Mouse (Mus musculus): ENCODE data around the gene Cpeb2. TPM values are rescaled to one million over a fixed set of nuclear protein-coding genes. Genes with fewer than 3 reads are reported as not detected.

Gene Cpeb2
- total and polyA plus RNA-seq, 2 experiments from 2014 or later, result 5.8 to 10.7 TPM

DNA sequence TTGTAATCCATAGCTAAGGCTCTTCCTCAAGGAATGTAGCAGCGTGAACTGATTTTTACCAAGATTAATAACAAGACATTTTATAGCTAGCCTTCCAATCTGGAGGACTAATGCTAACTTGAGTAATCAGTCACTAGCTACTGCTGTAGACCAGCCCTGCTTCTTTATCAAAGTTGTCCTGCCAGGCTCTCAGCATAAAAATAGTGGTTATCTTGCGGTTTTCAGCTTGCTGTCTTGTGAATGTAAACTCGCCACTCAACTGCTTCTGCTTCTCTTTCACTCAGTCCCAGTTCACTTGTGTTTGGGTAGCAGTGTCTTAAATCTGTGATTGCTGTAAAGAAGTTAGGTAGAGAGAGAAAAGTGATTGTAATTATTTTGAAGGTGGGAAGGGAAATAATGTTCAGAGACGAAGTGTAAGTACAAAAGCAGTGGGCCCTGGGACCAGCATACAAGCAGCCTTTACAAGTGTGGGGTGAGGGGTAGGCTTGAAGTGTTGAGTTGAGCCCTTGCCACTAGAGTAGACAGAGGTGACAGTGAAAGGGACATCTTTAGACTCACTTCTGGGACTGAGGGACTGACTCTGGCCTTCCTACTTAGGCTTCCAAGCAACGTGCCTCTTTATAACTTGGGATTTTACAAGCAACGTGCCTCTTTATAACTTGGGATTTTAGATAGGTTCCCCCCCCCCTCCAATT lies 6.3 kb downstream of the Cpeb2 start:
- ATAC-seq (ENCODE audit: insufficient read depth, low read depth) (peak; percentile 63), DNase-seq (ENCODE audit: low spot score) (peak; percentile 50)
- H3K4me2 ChIP-seq (ENCODE audit: low read depth, low read length), result peak overlapping the region; percentile 40; the same call in 1 of the 2 replicates
- H3K27ac ChIP-seq (ENCODE audit: low read depth), result peak overlapping the region; percentile 83
- TF ChIP-seq EP300 (IDR thresholded peaks at IDR 0.05; ENCODE audit: low read depth), result no peak
- no peak for TF ChIP-seq CTCF (IDR thresholded peaks at IDR 0.05; ENCODE audit: low read depth)
- no peaks in the 10 kb centered on the region for H3K9me3 ChIP-seq (replicated peaks; ENCODE audit: control insufficient read depth, low read length)
- peak overlapping the region; percentile 15; the same call in 1 of the 2 replicates for H3K4me3 ChIP-seq (ENCODE audit: low read depth, low read length)
- 33% methylated on average over 6 of the region's 6 CpGs for WGBS
- 0 out of 2 replicates have a peak, but pooled peaks cover 4% of the 10 kb centered on the region for H3K36me3 ChIP-seq (replicated peaks; ENCODE audit: control insufficient read depth, insufficient read depth, low read length)
- H3K9ac ChIP-seq (replicated peaks; ENCODE audit: low read depth, low read length), result no peak overlapping the region; the same call in 1 of the 2 replicates
- H3K4me1 ChIP-seq (ENCODE audit: control insufficient read depth, insufficient read depth), result peaks cover 3% of the 10 kb centered on the region; the same call in 1 of the 2 replicates
- H3K27me3 ChIP-seq (ENCODE audit: control insufficient read depth, insufficient read depth, low read length), result no peaks in the 10 kb centered on the region

DNA sequence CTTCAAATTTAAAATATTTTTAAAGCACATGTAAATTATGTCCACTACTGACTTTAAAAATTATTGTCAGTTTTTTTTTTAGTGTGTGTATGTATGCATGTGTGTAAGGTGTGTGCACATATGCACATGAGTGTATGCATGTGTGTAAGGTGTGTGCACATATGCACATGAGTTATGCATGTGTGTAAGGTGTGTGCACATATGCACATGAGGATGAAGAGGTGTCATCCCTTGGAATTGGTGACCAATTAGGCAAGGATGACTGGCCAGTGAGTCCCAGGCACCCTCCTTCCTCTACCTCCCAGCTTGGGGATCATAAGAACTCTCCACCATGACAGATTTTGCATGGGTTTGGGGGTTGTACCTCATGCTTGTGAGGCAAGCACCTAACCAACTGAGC lies 7.8 kb downstream of the Cpeb2 start:
- Histone ChIP-seq H3K27ac (ENCODE audit: low read depth) (no peak overlapping the region), H3K9ac (replicated peaks; ENCODE audit: low read depth, low read length) (no peak overlapping the region), H3K4me1 (ENCODE audit: control insufficient read depth, insufficient read depth) (peaks cover 3% of the 10 kb centered on the region; the same call in 1 of the 2 replicates), H3K36me3 (replicated peaks; ENCODE audit: control insufficient read depth, insufficient read depth, low read length) (peaks cover 12% of the 10 kb centered on the region; the same call in 1 of the 2 replicates), H3K9me3 (replicated peaks; ENCODE audit: control insufficient read depth, low read length) (no peaks in the 10 kb centered on the region), H3K4me2 (ENCODE audit: low read depth, low read length) (no peak overlapping the region), H3K4me3 (ENCODE audit: low read depth, low read length) (no peak overlapping the region), H3K27me3 (ENCODE audit: control insufficient read depth, insufficient read depth, low read length) (no peaks in the 10 kb centered on the region)
- TF ChIP-seq CTCF (IDR thresholded peaks at IDR 0.05; ENCODE audit: low read depth) (no peak), EP300 (IDR thresholded peaks at IDR 0.05; ENCODE audit: low read depth) (no peak)
- ATAC-seq (ENCODE audit: insufficient read depth, low read depth) (no peak), DNase-seq (ENCODE audit: low spot score) (no peak)

DNA sequence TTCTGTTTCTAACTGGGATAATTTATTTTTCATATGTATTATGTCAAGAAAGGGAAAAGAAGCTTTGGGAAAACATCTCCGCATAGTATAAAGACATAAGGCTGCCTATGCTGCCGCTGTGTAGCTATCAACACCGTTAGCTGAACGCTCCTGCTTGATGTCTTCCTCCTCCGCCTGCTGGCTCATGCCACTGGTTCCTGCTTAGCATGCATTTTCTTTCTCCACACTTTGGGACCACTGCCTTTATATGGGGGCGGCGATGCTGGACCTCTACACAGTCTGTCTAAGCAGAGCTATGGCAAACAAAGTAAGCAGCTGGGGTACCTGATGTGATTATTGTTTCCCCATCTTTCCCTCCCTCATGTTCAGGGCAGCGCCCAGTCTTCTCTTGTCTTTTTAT lies 13.3 kb downstream of the Cpeb2 start:
- Histone ChIP-seq H3K27me3 (ENCODE audit: control insufficient read depth, insufficient read depth, low read length) (no peaks in the 10 kb centered on the region), H3K36me3 (replicated peaks; ENCODE audit: control insufficient read depth, insufficient read depth, low read length) (peaks cover 23% of the 10 kb centered on the region; the same call in 1 of the 2 replicates), H3K9me3 (replicated peaks; ENCODE audit: control insufficient read depth, low read length) (no peaks in the 10 kb centered on the region), H3K4me3 (ENCODE audit: low read depth, low read length) (no peak overlapping the region), H3K27ac (ENCODE audit: low read depth) (no peak overlapping the region), H3K9ac (replicated peaks; ENCODE audit: low read depth, low read length) (no peak overlapping the region), H3K4me1 (ENCODE audit: control insufficient read depth, insufficient read depth) (peaks cover 13% of the 10 kb centered on the region), H3K4me2 (ENCODE audit: low read depth, low read length) (no peak overlapping the region)
- TF ChIP-seq EP300 (IDR thresholded peaks at IDR 0.05; ENCODE audit: low read depth), result no peak
- no peak for TF ChIP-seq CTCF (IDR thresholded peaks at IDR 0.05; ENCODE audit: low read depth)
- ATAC-seq (ENCODE audit: insufficient read depth, low read depth) (no peak), DNase-seq (ENCODE audit: low spot score) (no peak)
- 72% methylated on average over 8 of the region's 8 CpGs for WGBS

DNA sequence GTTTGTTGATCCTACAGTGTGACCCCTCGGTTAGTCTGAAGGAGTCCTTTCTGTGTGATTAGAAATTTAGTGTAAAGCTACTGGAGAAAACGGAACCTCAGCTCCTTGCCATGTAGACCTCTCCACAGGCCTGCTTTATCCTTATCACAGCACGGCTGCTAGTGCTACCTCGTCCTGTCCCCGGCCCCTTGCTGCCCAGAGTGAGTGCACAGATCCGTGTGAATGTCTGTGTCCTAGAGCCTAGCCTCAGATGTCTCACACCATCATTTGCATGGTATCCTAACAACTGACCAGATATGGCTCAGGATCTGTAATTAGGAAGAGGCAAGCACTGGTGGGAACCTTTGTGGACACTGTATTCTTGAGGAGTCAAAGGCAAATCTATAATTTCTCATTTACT lies 14.0 kb downstream of the Cpeb2 start:
- peaks cover 13% of the 10 kb centered on the region for H3K4me1 ChIP-seq (ENCODE audit: control insufficient read depth, insufficient read depth)
- H3K9ac ChIP-seq (replicated peaks; ENCODE audit: low read depth, low read length), result no peak overlapping the region
- H3K9me3 ChIP-seq (replicated peaks; ENCODE audit: control insufficient read depth, low read length), result no peaks in the 10 kb centered on the region
- H3K27ac ChIP-seq (ENCODE audit: low read depth), result no peak overlapping the region
- H3K4me2 ChIP-seq (ENCODE audit: low read depth, low read length), result no peak overlapping the region
- ATAC-seq (ENCODE audit: insufficient read depth, low read depth), result no peak; the same call in 1 of the 2 replicates
- TF ChIP-seq CTCF (IDR thresholded peaks at IDR 0.05; ENCODE audit: low read depth) (no peak), EP300 (IDR thresholded peaks at IDR 0.05; ENCODE audit: low read depth) (no peak)
- H3K36me3 ChIP-seq (replicated peaks; ENCODE audit: control insufficient read depth, insufficient read depth, low read length), result peaks cover 22% of the 10 kb centered on the region; the same call in 1 of the 2 replicates
- DNase-seq (ENCODE audit: low spot score), result no peak
- 31% methylated on average over 6 of the region's 6 CpGs for WGBS
- no peaks in the 10 kb centered on the region for H3K27me3 ChIP-seq (ENCODE audit: control insufficient read depth, insufficient read depth, low read length)
- no peak overlapping the region for H3K4me3 ChIP-seq (ENCODE audit: low read depth, low read length)

DNA sequence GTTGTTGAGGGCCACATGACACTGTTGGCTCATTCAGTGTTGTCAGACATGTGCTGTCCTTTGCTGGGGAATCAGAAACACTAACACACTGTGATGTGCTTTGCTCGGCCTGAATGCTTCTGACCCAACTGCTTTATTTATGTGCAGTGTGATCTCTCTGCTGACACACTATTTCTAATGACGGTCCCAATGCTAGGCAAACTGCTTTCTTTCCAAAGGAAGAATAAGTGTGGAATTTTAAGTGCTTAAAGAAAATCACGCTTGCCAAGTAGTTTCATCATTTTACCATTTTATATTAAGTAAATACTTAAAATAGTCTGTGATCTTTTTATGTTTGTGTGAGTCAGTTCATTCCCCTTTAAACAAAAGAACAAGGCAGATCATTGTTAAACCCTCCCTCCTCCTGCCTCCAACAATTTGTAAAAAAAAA lies 15.0 kb downstream of the Cpeb2 start:
- DNase-seq (ENCODE audit: low spot score), result no peak
- 0 out of 2 replicates have a peak, but pooled peaks have one; percentile 33 for ATAC-seq (ENCODE audit: insufficient read depth, low read depth)
- peak overlapping the region; percentile 66 for H3K27ac ChIP-seq (ENCODE audit: low read depth)

More for the DNA sequence above, 15.0 kb downstream of the Cpeb2 start:
- no peaks in the 10 kb centered on the region for H3K27me3 ChIP-seq (ENCODE audit: control insufficient read depth, insufficient read depth, low read length)
- no peak overlapping the region for H3K9ac ChIP-seq (replicated peaks; ENCODE audit: low read depth, low read length)
- H3K4me2 ChIP-seq (ENCODE audit: low read depth, low read length), result no peak overlapping the region
- no peak overlapping the region for H3K4me3 ChIP-seq (ENCODE audit: low read depth, low read length)
- WGBS, result 30% methylated on average over 3 of the region's 3 CpGs
- peaks cover 13% of the 10 kb centered on the region for H3K4me1 ChIP-seq (ENCODE audit: control insufficient read depth, insufficient read depth)
- peaks cover 26% of the 10 kb centered on the region for H3K36me3 ChIP-seq (replicated peaks; ENCODE audit: control insufficient read depth, insufficient read depth, low read length)
- TF ChIP-seq EP300 (IDR thresholded peaks at IDR 0.05; ENCODE audit: low read depth) (no peak), CTCF (IDR thresholded peaks at IDR 0.05; ENCODE audit: low read depth) (no peak)
- H3K9me3 ChIP-seq (replicated peaks; ENCODE audit: control insufficient read depth, low read length), result no peaks in the 10 kb centered on the region

Data from heart, postnatal 0 days (tissue).